Mouse (Mus musculus) liver, embryonic 12.5 days (tissue): ENCODE results near the gene Gpc3. TPM values are rescaled to one million over a fixed set of nuclear protein-coding genes. Genes with fewer than 3 reads are reported as not detected.

Experiments
- ATAC-seq: fragments of 200-750 bp; cut with Nextera tagmentation; 2 replicates; pipeline ENCODE4 v1.8.0; 2017; ENCODE audit warnings: moderate number of reproducible peaks, mild to moderate bottlenecking, moderate library complexity
- H3K27ac ChIP-seq: fragments of 300-500 bp; sonication (generic); 2 replicates; pipeline ENCODE4 v1.5.1; 2016; ENCODE audit warnings: mild to moderate bottlenecking
- H3K27me3 ChIP-seq: fragments of 300-500 bp; sonication (generic); replicated peaks from 2 replicates; pipeline ENCODE4 v1.6.1; 2016; ENCODE audit warnings: mild to moderate bottlenecking, moderate library complexity
- H3K36me3 ChIP-seq: fragments of 300-500 bp; sonication (generic); 2 replicates; pipeline ENCODE4 v1.6.1; 2016; ENCODE audit warnings: mild to moderate bottlenecking, moderate library complexity
- H3K4me1 ChIP-seq: fragments of 300-500 bp; sonication (generic); 2 replicates; pipeline ENCODE4 v1.6.1; 2016
- H3K4me2 ChIP-seq: fragments of 300-500 bp; sonication (generic); 2 replicates; pipeline ENCODE4 v1.6.1; 2016; ENCODE audit warnings: mild to moderate bottlenecking, moderate library complexity
- H3K4me3 ChIP-seq: fragments of 300-500 bp; sonication (generic); 2 replicates; pipeline ENCODE4 v1.5.1; 2016; ENCODE audit warnings: mild to moderate bottlenecking, moderate library complexity
- H3K9ac ChIP-seq: fragments of 300-500 bp; sonication (generic); 2 replicates; pipeline ENCODE4 v1.6.1; 2016; ENCODE audit warnings: mild to moderate bottlenecking, moderate library complexity
- H3K9me3 ChIP-seq: fragments of 300-500 bp; sonication (generic); replicated peaks from 2 replicates; pipeline ENCODE4 v1.6.1; 2016; ENCODE audit warnings: mild to moderate bottlenecking, moderate library complexity
- WGBS: fragments of 180-500 bp; shearing (Covaris S2); methylation state at CpG from one replicate; pipeline ENCODE4 v1.1.7; 2016; ENCODE audit not compliant: insufficient replicate concordance; 5-methylcytosine and 5-hydroxymethylcytosine counted together
- polyA plus RNA-seq: library from polyadenylated mRNA; unstranded; fragments of >200 nt; fragmentation: Nextera tagmentation; extraction: Ambion mirVana; gene quantifications from 2 replicates; pipeline ENCODE4 v1.2.1, GENCODE M21; 2016

Gpc3 gene
- polyA plus RNA-seq: 277 and 278 TPM in 2 replicates

- peak within 1 kb of the TSS; percentile 51; the same call in 1 of the 2 replicates for H3K27ac ChIP-seq
Observed at GRCm38 (mm10) chrX:52613328-52614030, at the start of gene Gpc3. Gene Gpc3, minus strand, starts transcription at chrX:52613950.

DNA sequence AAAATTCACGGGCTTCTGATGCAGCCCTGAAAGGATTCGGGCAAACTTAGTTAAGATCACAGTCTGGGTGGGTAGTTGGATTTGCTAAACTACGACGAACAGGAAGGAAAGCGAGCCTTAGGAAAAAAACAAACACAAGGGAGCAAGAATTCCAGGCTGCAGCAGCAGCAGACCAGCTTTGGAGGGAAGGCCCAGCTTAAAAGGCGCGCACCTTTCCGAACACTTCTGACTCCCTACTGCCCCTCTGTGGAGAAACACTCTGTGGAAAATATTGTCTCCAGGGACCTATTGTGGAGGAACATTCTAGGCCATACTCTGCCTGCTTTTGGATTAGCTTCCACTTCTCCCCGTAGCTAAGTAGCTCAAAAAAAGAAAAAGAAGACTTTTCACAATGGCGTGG is 38.2 kb upstream of the Gpc3 start:
- ATAC-seq: no peak
- Histone ChIP-seq H3K4me2 (peak overlapping the region; percentile 36), H3K36me3 (no peaks in the 10 kb centered on the region), H3K27ac (0 out of 2 replicates have a peak overlapping the region, but pooled peaks have one; percentile 48), H3K27me3 (no peaks in the 10 kb centered on the region), H3K4me3 (no peak overlapping the region), H3K9ac (no peak overlapping the region), H3K4me1 (0 out of 2 replicates have a peak, but pooled peaks cover 3% of the 10 kb centered on the region), H3K9me3 (no peaks in the 10 kb centered on the region)
- WGBS: 14% methylated on average over 10 of the region's 10 CpGs

More at GRCm38 (mm10) chrX:52613328-52614030, at the start of gene Gpc3:
- WGBS: 11% methylated on average over 32 of the region's 48 CpGs
- H3K36me3 ChIP-seq: no peaks in the 10 kb centered on the region
- peak within 1 kb of the TSS; percentile 58 for H3K4me2 ChIP-seq
- peak within 1 kb of the TSS; percentile 57 for H3K9ac ChIP-seq
- ATAC-seq: peak; percentile 90
- H3K4me3 ChIP-seq: peak within 1 kb of the TSS; percentile 51
- 0 out of 2 replicates have a peak, but pooled peaks cover 6% of the 10 kb centered on the region for H3K4me1 ChIP-seq
- H3K9me3 ChIP-seq: no peaks in the 10 kb centered on the region
- peaks cover 44% of the 10 kb centered on the region for H3K27me3 ChIP-seq

- 13% methylated on average over 9 of the region's 9 CpGs for WGBS
- Histone ChIP-seq H3K9ac (no peak overlapping the region), H3K27ac (peak overlapping the region; percentile 48; the same call in 1 of the 2 replicates), H3K9me3 (no peaks in the 10 kb centered on the region), H3K4me1 (0 out of 2 replicates have a peak, but pooled peaks cover 3% of the 10 kb centered on the region), H3K36me3 (no peaks in the 10 kb centered on the region), H3K4me3 (no peak overlapping the region), H3K27me3 (no peaks in the 10 kb centered on the region), H3K4me2 (peak overlapping the region; percentile 36)
- no peak for ATAC-seq
Observed at GRCm38 (mm10) chrX:52651472-52651948, 37.8 kb upstream of the Gpc3 start.

DNA sequence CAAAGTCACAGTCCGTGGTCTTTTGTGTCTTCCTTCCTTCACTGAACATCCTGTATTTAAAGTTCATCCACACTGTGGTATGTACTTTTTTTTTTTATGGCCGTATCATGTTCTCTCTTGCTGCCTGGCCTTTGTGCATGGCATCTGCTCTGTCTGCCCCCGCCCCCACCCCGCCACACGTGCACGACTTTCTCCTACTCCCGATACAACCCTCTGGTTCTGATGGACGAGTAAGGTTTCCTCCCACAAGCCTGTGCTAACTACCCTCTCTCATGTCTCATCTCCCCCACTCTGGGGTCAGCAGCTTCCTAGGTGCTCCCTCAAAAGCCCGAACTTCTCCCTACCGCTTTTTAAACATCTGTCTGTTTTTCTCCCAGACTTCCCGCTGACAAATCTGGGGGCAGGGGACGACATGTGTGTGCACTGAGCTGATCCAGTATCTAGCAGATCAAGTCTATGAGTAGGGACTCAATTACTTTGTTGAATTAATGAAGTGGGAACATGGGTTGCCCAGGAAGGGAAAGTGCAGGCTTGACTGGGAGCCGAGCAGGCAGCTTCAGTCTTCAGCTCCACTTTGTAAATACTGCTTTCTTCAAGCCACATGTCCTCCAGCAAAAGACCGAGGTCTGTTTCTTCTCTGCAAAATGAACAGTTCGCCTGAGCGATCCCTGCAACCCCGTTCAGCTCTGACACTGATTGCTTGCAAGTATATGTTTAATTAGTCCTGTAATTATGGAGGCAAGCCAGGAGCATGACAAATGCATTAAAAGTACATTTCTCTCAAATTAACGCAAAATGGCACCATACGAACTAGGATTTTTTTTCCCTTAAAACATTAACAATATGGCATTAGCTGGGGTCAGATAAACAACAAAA is 35.4 kb upstream of the Gpc3 start:
- Histone ChIP-seq H3K9me3 (no peaks in the 10 kb centered on the region), H3K27ac (no peak overlapping the region), H3K4me1 (0 out of 2 replicates have a peak, but pooled peaks cover 3% of the 10 kb centered on the region), H3K4me2 (no peak overlapping the region), H3K4me3 (no peak overlapping the region), H3K36me3 (no peaks in the 10 kb centered on the region), H3K9ac (no peak overlapping the region), H3K27me3 (no peaks in the 10 kb centered on the region)
- whole genome bisulfite sequencing: 36% methylated on average over 19 of the region's 19 CpGs
- ATAC-seq: no peak

GRCm38 (mm10) chrX:52644393-52644792 is 30.6 kb upstream of the Gpc3 start:
- H3K4me1 ChIP-seq: no peaks in the 10 kb centered on the region
- no peak overlapping the region for H3K9ac ChIP-seq
- no peak overlapping the region for H3K4me2 ChIP-seq
- no peak overlapping the region for H3K4me3 ChIP-seq
- no peaks in the 10 kb centered on the region for H3K36me3 ChIP-seq
- WGBS: 26% methylated on average over 7 of the region's 7 CpGs
- no peaks in the 10 kb centered on the region for H3K9me3 ChIP-seq
- H3K27ac ChIP-seq: no peak overlapping the region
- ATAC-seq: no peak
- no peaks in the 10 kb centered on the region for H3K27me3 ChIP-seq

- Histone ChIP-seq H3K4me3 (no peak overlapping the region), H3K4me2 (no peak overlapping the region), H3K9ac (no peak overlapping the region), H3K9me3 (no peaks in the 10 kb centered on the region), H3K27me3 (no peaks in the 10 kb centered on the region), H3K4me1 (no peaks in the 10 kb centered on the region), H3K27ac (no peak overlapping the region), H3K36me3 (no peaks in the 10 kb centered on the region)
- no peak for ATAC-seq
- 40% methylated on average over 2 of the region's 2 CpGs for WGBS
Observed at GRCm38 (mm10) chrX:52643350-52643749, 29.6 kb upstream of the Gpc3 start.

DNA sequence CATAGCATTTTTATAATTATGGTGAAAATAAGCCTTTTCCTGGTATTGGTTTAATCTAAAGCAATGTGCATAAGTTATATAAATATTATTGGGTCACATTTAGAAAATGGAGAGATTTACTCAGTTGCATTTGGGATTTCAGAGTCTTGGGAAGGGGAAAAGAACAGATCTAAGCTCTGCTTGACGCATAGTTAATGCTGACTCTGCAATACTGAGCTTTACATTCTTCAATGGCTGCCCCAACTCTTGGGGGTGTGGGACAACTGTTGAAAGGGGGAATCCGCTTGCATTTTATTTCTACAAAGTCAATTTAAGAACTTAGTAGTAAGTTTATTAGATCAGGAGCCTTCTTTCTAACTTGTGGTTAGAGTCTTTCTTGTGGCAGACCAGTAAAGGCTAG is 28.4 kb upstream of the Gpc3 start:
- no peaks in the 10 kb centered on the region for H3K27me3 ChIP-seq
- H3K4me3 ChIP-seq: no peak overlapping the region
- no peak for ATAC-seq
- no peaks in the 10 kb centered on the region for H3K4me1 ChIP-seq
- H3K36me3 ChIP-seq: no peaks in the 10 kb centered on the region
- no peak overlapping the region for H3K9ac ChIP-seq
- 58% methylated on average over 2 of the region's 2 CpGs for WGBS
- H3K27ac ChIP-seq: no peak overlapping the region
- H3K4me2 ChIP-seq: no peak overlapping the region
- H3K9me3 ChIP-seq: no peaks in the 10 kb centered on the region

DNA sequence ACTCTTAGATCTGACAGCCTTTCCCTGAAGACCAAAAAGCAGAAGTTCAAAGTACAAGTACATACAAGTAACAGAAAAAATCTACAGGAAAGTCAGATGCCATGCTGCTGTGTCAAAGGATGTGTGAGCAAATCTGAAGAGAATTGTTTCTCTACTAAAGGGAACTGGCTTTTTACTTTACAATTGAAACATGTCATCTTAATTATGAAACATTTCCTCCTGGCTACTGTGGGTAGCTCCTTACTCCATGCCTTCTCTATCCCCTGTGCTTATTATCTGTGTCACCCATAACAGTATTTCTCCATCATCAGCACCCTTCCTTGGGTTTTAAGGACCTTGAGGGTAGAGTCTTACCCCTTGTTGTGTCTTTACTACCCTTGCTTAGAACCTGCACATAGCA is 23.7 kb upstream of the Gpc3 start:
- Histone ChIP-seq H3K4me3 (no peak overlapping the region), H3K36me3 (no peaks in the 10 kb centered on the region), H3K9ac (no peak overlapping the region), H3K4me2 (no peak overlapping the region), H3K27ac (no peak overlapping the region), H3K4me1 (no peaks in the 10 kb centered on the region), H3K9me3 (no peaks in the 10 kb centered on the region), H3K27me3 (no peaks in the 10 kb centered on the region)
- ATAC-seq: no peak

GRCm38 (mm10) chrX:52633976-52634375 is 20.2 kb upstream of the Gpc3 start:
- Histone ChIP-seq H3K4me2 (no peak overlapping the region), H3K27me3 (no peaks in the 10 kb centered on the region), H3K27ac (no peak overlapping the region), H3K4me3 (no peak overlapping the region), H3K4me1 (0 out of 2 replicates have a peak, but pooled peaks cover 5% of the 10 kb centered on the region), H3K9me3 (no peaks in the 10 kb centered on the region), H3K9ac (no peak overlapping the region), H3K36me3 (no peaks in the 10 kb centered on the region)
- 56% methylated on average over 6 of the region's 6 CpGs for WGBS
- ATAC-seq: no peak

DNA sequence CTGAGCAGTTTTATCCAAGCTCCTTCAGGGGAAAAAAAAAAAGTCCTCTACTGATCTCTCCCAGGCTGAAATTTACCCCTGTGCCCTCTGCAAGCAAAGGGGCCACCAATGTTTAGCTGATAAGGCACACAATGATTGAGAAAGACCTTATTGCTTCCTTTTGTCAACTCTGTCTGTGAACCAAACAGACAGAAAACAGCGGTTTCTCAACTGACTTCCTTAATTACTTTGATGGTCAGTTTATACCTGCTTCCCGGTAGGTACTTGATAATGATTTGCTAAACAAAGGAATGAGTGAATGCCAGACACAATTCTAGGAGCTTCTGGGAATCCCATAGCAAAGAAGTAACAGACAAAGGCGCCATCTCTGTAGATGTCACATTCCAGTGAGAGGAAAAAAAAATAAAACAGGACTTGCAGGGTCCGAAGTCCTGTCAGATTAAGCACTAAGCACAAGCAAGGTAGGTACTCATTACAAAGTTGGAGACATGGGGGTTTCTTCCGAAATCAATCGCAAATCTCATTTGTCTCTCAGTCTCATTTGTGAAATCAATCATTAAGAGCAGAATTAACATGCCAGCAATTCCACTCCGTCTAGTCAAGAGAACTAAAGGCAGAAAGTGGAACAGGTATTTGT is 19.1 kb upstream of the Gpc3 start:
- no peak for ATAC-seq
- H3K4me3 ChIP-seq: no peak overlapping the region
- no peak overlapping the region for H3K27ac ChIP-seq
- H3K4me1 ChIP-seq: 0 out of 2 replicates have a peak, but pooled peaks cover 5% of the 10 kb centered on the region
- no peaks in the 10 kb centered on the region for H3K36me3 ChIP-seq
- no peaks in the 10 kb centered on the region for H3K9me3 ChIP-seq
- 16% methylated on average over 7 of the region's 7 CpGs for WGBS
- H3K27me3 ChIP-seq: no peaks in the 10 kb centered on the region
- H3K9ac ChIP-seq: no peak overlapping the region
- no peak overlapping the region for H3K4me2 ChIP-seq

GRCm38 (mm10) chrX:52626963-52627716 is 13.4 kb upstream of the Gpc3 start:
- Histone ChIP-seq H3K27ac (no peak overlapping the region), H3K4me2 (no peak overlapping the region), H3K4me1 (0 out of 2 replicates have a peak, but pooled peaks cover 5% of the 10 kb centered on the region), H3K9ac (no peak overlapping the region), H3K4me3 (no peak overlapping the region), H3K27me3 (no peaks in the 10 kb centered on the region), H3K9me3 (no peaks in the 10 kb centered on the region), H3K36me3 (no peaks in the 10 kb centered on the region)
- ATAC-seq: no peak
- WGBS: 51% methylated on average over 5 of the region's 6 CpGs
